Mouse (Mus musculus): Measurements from ENCODE around the gene Phactr2. TPM values are rescaled to one million over a fixed set of nuclear protein-coding genes. Genes with fewer than 3 reads are reported as not detected.

Gene Phactr2
- total RNA-seq, 2 experiments from 2014 or later, result 30.1 to 31.2 TPM

GRCm38 (mm10) chr10:13177973-13178624, 296.1 kb downstream of the Phactr2 start, which contains the start of gene Zc2hc1b:
Gene Zc2hc1b, minus strand, starts transcription at chr10:13178023.
- no peak for ATAC-seq (ENCODE audit: poor library complexity, severe bottlenecking)

GRCm38 (mm10) chr10:13175866-13176265, 298.3 kb downstream of the Phactr2 start:
- ATAC-seq (ENCODE audit: poor library complexity, severe bottlenecking), result no peak

GRCm38 (mm10) chr10:13172798-13173221, 301.4 kb downstream of the Phactr2 start:
- no peak for ATAC-seq (ENCODE audit: poor library complexity, severe bottlenecking)

- no peak for ATAC-seq (ENCODE audit: poor library complexity, severe bottlenecking)
Observed at GRCm38 (mm10) chr10:13171461-13171860, 302.8 kb downstream of the Phactr2 start.

- no peak for ATAC-seq (ENCODE audit: poor library complexity, severe bottlenecking)
Observed at GRCm38 (mm10) chr10:13170739-13171448, 303.3 kb downstream of the Phactr2 start.

- ATAC-seq (ENCODE audit: poor library complexity, severe bottlenecking), result no peak
Observed at GRCm38 (mm10) chr10:13168461-13168860, 305.8 kb downstream of the Phactr2 start.

- no peak for ATAC-seq (ENCODE audit: poor library complexity, severe bottlenecking)
Observed at GRCm38 (mm10) chr10:13162031-13162430, 312.2 kb downstream of the Phactr2 start.

GRCm38 (mm10) chr10:13160913-13161312, 313.3 kb downstream of the Phactr2 start:
- ATAC-seq (ENCODE audit: poor library complexity, severe bottlenecking), result no peak

Other genes starting within 250 kb of the Phactr2 start
- gene Fuca2, start 25.1 kb upstream of the Phactr2 start, total RNA-seq (2015), result 181 and 184 TPM in 2 replicates
- gene Fuca2, start 25.1 kb upstream of the Phactr2 start, total RNA-seq (2017), result 95.8 and 116 TPM in 2 replicates
- gene Adat2, start 78.5 kb upstream of the Phactr2 start, total RNA-seq (2015), result 4.1 and 5.4 TPM in 2 replicates
- 1.6 and 2.2 TPM in 2 replicates for gene Adat2, start 78.5 kb upstream of the Phactr2 start, total RNA-seq (2017)
- gene Pex3, start 78.7 kb upstream of the Phactr2 start, total RNA-seq (2015), result 38.1 and 38.8 TPM in 2 replicates
- gene Pex3, start 78.7 kb upstream of the Phactr2 start, total RNA-seq (2017), result 23.7 and 25.5 TPM in 2 replicates

Data from megakaryocyte, adult 5-6 weeks (primary cell).